ENCODE assay signal across 8 mouse cellular contexts in genomic region chr7:16923283-16924036, GRCm38 (mm10). TPM values are rescaled to one million over a fixed set of nuclear protein-coding genes. Genes with fewer than 3 reads are reported as not detected.
DNase-seq lines count a peak whose midpoint lies in the region; ATAC-seq and TF ChIP-seq lines count a peak whose summit lies in the region.

No protein-coding gene starts in this region.

- H3K27ac ChIP-seq in kidney, embryonic 15.5 days = peak overlapping the region; percentile 97
- H3K27ac ChIP-seq in bone marrow macrophage, adult 2 months (ENCODE audit: insufficient read depth, low read depth, low read length) = peak overlapping the region; percentile 96
- H3K27ac ChIP-seq in embryonic fibroblast, embryonic 13.5 days (ENCODE audit: insufficient read depth, low read length) = peak overlapping the region; percentile 78
- peak overlapping the region; percentile 98 for H3K27ac ChIP-seq in kidney, embryonic 16.5 days (ENCODE audit: low read length)
- H3K27ac ChIP-seq in midbrain, embryonic 10.5 days (replicated peaks) = peak overlapping the region; percentile 99

- peak overlapping the region; percentile 96 for H3K4me3 ChIP-seq in kidney, embryonic 15.5 days (replicated peaks)
- H3K4me3 ChIP-seq in bone marrow macrophage, adult 2 months (ENCODE audit: insufficient read depth, low read length) = peak overlapping the region; percentile 88
- H3K4me3 ChIP-seq in embryonic fibroblast, embryonic 13.5 days (ENCODE audit: insufficient read depth, low read length) = peak overlapping the region; percentile 100
- H3K4me3 ChIP-seq in kidney, embryonic 16.5 days (ENCODE audit: low read length) = peak overlapping the region; percentile 98
- H3K4me3 ChIP-seq in midbrain, embryonic 10.5 days = peak overlapping the region; percentile 97

- TF ChIP-seq POLR2A in bone marrow macrophage, adult 2 months (IDR thresholded peaks at IDR 0.05; ENCODE audit: borderline replicate concordance, low read depth, low read length) = no peak
- TF ChIP-seq POLR2A in embryonic fibroblast, embryonic 13.5 days (IDR thresholded peaks at IDR 0.05; ENCODE audit: low read depth, low read length) = peak; percentile 73

- under 1% methylated on average over 53 of the region's 57 CpGs for WGBS in kidney, embryonic 15.5 days
- 0% methylated on average over 35 of the region's 57 CpGs for WGBS in kidney, embryonic 16.5 days
- under 1% methylated on average over 57 of the region's 57 CpGs for WGBS in midbrain, embryonic 10.5 days

- peak overlapping the region; percentile 86 for H3K4me2 ChIP-seq in kidney, embryonic 15.5 days
- H3K4me2 ChIP-seq in kidney, embryonic 16.5 days (replicated peaks; ENCODE audit: low read depth, low read length) = peak overlapping the region; percentile 97

- ATAC-seq in kidney, embryonic 15.5 days (replicated peaks; ENCODE audit: low FRiP score) = peak; percentile 9; the same call in 1 of the 2 replicates
- ATAC-seq in kidney, embryonic 16.5 days (ENCODE audit: low FRiP score, low TSS enrichment) = no peak; the same call in 1 of the 2 replicates

- peak overlapping the region; percentile 90 for H3K9ac ChIP-seq in kidney, embryonic 15.5 days
- peak overlapping the region; percentile 97 for H3K9ac ChIP-seq in kidney, embryonic 16.5 days (replicated peaks; ENCODE audit: low read length)

- peaks cover 49% of the 10 kb centered on the region for H3K4me1 ChIP-seq in kidney, embryonic 15.5 days
- peaks cover 7% of the 10 kb centered on the region for H3K4me1 ChIP-seq in bone marrow macrophage, adult 2 months (ENCODE audit: control insufficient read depth, insufficient read depth, low read length)
- peaks cover 11% of the 10 kb centered on the region; the same call in 1 of the 2 replicates for H3K4me1 ChIP-seq in embryonic fibroblast, embryonic 13.5 days (ENCODE audit: control insufficient read depth, insufficient read depth, low read length)
- H3K4me1 ChIP-seq in kidney, embryonic 16.5 days (ENCODE audit: insufficient read depth, low read length) = peaks cover 43% of the 10 kb centered on the region
- H3K4me1 ChIP-seq in midbrain, embryonic 10.5 days = peaks cover 45% of the 10 kb centered on the region

- no peak for DNase-seq in kidney, postnatal 4 days
- DNase-seq in midbrain, embryonic 10.5 days (ENCODE audit: low spot score) = no peak
- DNase-seq in thymus, postnatal 4 days = peak; percentile 69
- no peak for DNase-seq in right cerebral cortex, postnatal 14 days

- H3K27me3 ChIP-seq in kidney, embryonic 15.5 days = no peaks in the 10 kb centered on the region
- no peaks in the 10 kb centered on the region for H3K27me3 ChIP-seq in kidney, embryonic 16.5 days (ENCODE audit: insufficient read depth, low read length)
- no peaks in the 10 kb centered on the region for H3K27me3 ChIP-seq in midbrain, embryonic 10.5 days (ENCODE audit: low read depth, poor library complexity, severe bottlenecking)

- H3K36me3 ChIP-seq in kidney, embryonic 15.5 days = peaks cover 23% of the 10 kb centered on the region
- H3K36me3 ChIP-seq in kidney, embryonic 16.5 days (ENCODE audit: insufficient read depth, low read length) = peaks cover 11% of the 10 kb centered on the region
- peaks cover 35% of the 10 kb centered on the region for H3K36me3 ChIP-seq in midbrain, embryonic 10.5 days

- H3K9me3 ChIP-seq in kidney, embryonic 15.5 days (replicated peaks) = no peaks in the 10 kb centered on the region
- H3K9me3 ChIP-seq in kidney, embryonic 16.5 days (ENCODE audit: low read length) = no peaks in the 10 kb centered on the region
- H3K9me3 ChIP-seq in midbrain, embryonic 10.5 days (replicated peaks) = no peaks in the 10 kb centered on the region

- no peak for TF ChIP-seq CTCF in bone marrow macrophage, adult 2 months (IDR thresholded peaks at IDR 0.05; ENCODE audit: low read depth, low read length)
- TF ChIP-seq CTCF in embryonic fibroblast, embryonic 13.5 days (IDR thresholded peaks at IDR 0.05; ENCODE audit: borderline replicate concordance, insufficient read depth, low read length) = no peak

RNA-seq across cellular contexts. Expression of gene Calm3, which starts 0.5 kb away (rescaled TPM):
- 116 and 124 TPM in 2 replicates for polyA plus RNA-seq in kidney, embryonic 15.5 days (2015; fragmentation: Nextera tagmentation; extraction: Ambion mirVana)
- polyA plus RNA-seq in bone marrow macrophage, adult 2 months (2012; ENCODE audit: insufficient read depth, insufficient read length, missing spikeins) = 373 and 387 TPM in 2 replicates
- 520 and 588 TPM in 2 replicates for polyA plus RNA-seq in embryonic fibroblast, embryonic 13.5 days (2011; ENCODE audit: insufficient read length, low read depth, missing spikeins)
- polyA plus RNA-seq in kidney, embryonic 16.5 days (2015; fragmentation: Nextera tagmentation; extraction: Ambion mirVana) = 145 and 154 TPM in 2 replicates
- polyA plus RNA-seq in midbrain, embryonic 10.5 days (2016; fragmentation: Nextera tagmentation; extraction: Ambion mirVana) = 174 and 180 TPM in 2 replicates

RNA-seq across cellular contexts. Expression of gene Ptgir, which starts 17.2 kb away (rescaled TPM):
- polyA plus RNA-seq in kidney, embryonic 15.5 days (2015; fragmentation: Nextera tagmentation; extraction: Ambion mirVana) = 1.5 and 2.1 TPM in 2 replicates
- 5.5 and 5.6 TPM in 2 replicates for polyA plus RNA-seq in bone marrow macrophage, adult 2 months (2012; ENCODE audit: insufficient read depth, insufficient read length, missing spikeins)
- 1.4 and 1.6 TPM in 2 replicates for polyA plus RNA-seq in embryonic fibroblast, embryonic 13.5 days (2011; ENCODE audit: insufficient read length, low read depth, missing spikeins)
- 1.9 and 2.6 TPM in 2 replicates for polyA plus RNA-seq in kidney, embryonic 16.5 days (2015; fragmentation: Nextera tagmentation; extraction: Ambion mirVana)
- polyA plus RNA-seq in midbrain, embryonic 10.5 days (2016; fragmentation: Nextera tagmentation; extraction: Ambion mirVana) = 0.17 and 0.56 TPM in 2 replicates

RNA-seq across cellular contexts. Expression of gene Pnmal2, which starts 21.0 kb away (rescaled TPM):
- polyA plus RNA-seq in kidney, embryonic 15.5 days (2015; fragmentation: Nextera tagmentation; extraction: Ambion mirVana) = 7.7 and 9.2 TPM in 2 replicates
- not detected in 2 replicates for polyA plus RNA-seq in bone marrow macrophage, adult 2 months (2012; ENCODE audit: insufficient read depth, insufficient read length, missing spikeins)
- polyA plus RNA-seq in embryonic fibroblast, embryonic 13.5 days (2011; ENCODE audit: insufficient read length, low read depth, missing spikeins) = 0.73 and 1.3 TPM in 2 replicates
- 7.4 and 7.5 TPM in 2 replicates for polyA plus RNA-seq in kidney, embryonic 16.5 days (2015; fragmentation: Nextera tagmentation; extraction: Ambion mirVana)
- 4.1 and 11.7 TPM in 2 replicates for polyA plus RNA-seq in midbrain, embryonic 10.5 days (2016; fragmentation: Nextera tagmentation; extraction: Ambion mirVana)

RNA-seq across cellular contexts. Expression of gene Gng8, which starts 31.9 kb away (rescaled TPM):
- polyA plus RNA-seq in kidney, embryonic 15.5 days (2015; fragmentation: Nextera tagmentation; extraction: Ambion mirVana) = 6.8 and 7.8 TPM in 2 replicates
- not detected in 2 replicates for polyA plus RNA-seq in bone marrow macrophage, adult 2 months (2012; ENCODE audit: insufficient read depth, insufficient read length, missing spikeins)
- 24.1 and 24.7 TPM in 2 replicates for polyA plus RNA-seq in embryonic fibroblast, embryonic 13.5 days (2011; ENCODE audit: insufficient read length, low read depth, missing spikeins)
- 7.7 and 10.5 TPM in 2 replicates for polyA plus RNA-seq in kidney, embryonic 16.5 days (2015; fragmentation: Nextera tagmentation; extraction: Ambion mirVana)
- polyA plus RNA-seq in midbrain, embryonic 10.5 days (2016; fragmentation: Nextera tagmentation; extraction: Ambion mirVana) = 5.4 and 8.5 TPM in 2 replicates

RNA-seq across cellular contexts. Expression of gene Pnmal1, which starts 36.0 kb away (rescaled TPM):
- 0.58 and 0.90 TPM in 2 replicates for polyA plus RNA-seq in kidney, embryonic 15.5 days (2015; fragmentation: Nextera tagmentation; extraction: Ambion mirVana)
- polyA plus RNA-seq in bone marrow macrophage, adult 2 months (2012; ENCODE audit: insufficient read depth, insufficient read length, missing spikeins) = not detected in 2 replicates
- polyA plus RNA-seq in embryonic fibroblast, embryonic 13.5 days (2011; ENCODE audit: insufficient read length, low read depth, missing spikeins) = not detected in 2 replicates
- polyA plus RNA-seq in kidney, embryonic 16.5 days (2015; fragmentation: Nextera tagmentation; extraction: Ambion mirVana) = 0.62 and 0.65 TPM in 2 replicates
- 9.8 and 17.4 TPM in 2 replicates for polyA plus RNA-seq in midbrain, embryonic 10.5 days (2016; fragmentation: Nextera tagmentation; extraction: Ambion mirVana)
